Mouse (Mus musculus) C3H10T1/2 (cell line): ENCODE measurements around the gene Fxn. TPM values are rescaled to one million over a fixed set of nuclear protein-coding genes. Genes with fewer than 3 reads are reported as not detected.

ENCODE experiments used
- polyA plus RNA-seq, 2 experiments: library from polyadenylated mRNA; unstranded; fragments of >200 nt; fragmentation: generic; extraction: Trizol; gene quantifications; one replicate each; pipeline ENCODE4 v1.2.1; 2012; ENCODE audit warnings: missing spikeins in 2 of 2

Gene Fxn
- 10 to 100 TPM; 39.5 to 76.0 TPM for polyA plus RNA-seq

GRCm38 (mm10) chr19:24280601-24281228 is at the start of gene Fxn:
Gene Fxn, minus strand, starts transcription at chr19:24280605.

GRCm38 (mm10) chr19:24224500-24225304 is 55.7 kb downstream of the Fxn start, which contains the start of gene Tjp2:
Gene Tjp2, minus strand, starts transcription at chr19:24225030.

Other genes with a start within 250 kb of the Fxn start
- under 1 TPM in 1 of 2 experiments, not detected in 1; 0.05 TPM for gene Fam189a2, start 249.6 kb downstream of the Fxn start, polyA plus RNA-seq
- 1 to 10 TPM; 1.6 to 3.2 TPM for gene Tjp2, start 55.6 kb downstream of the Fxn start, polyA plus RNA-seq
- 10 to 100 TPM; 14.8 to 39.9 TPM for gene Fam122a, start 196.8 kb upstream of the Fxn start, polyA plus RNA-seq